Mouse (Mus musculus): ENCODE results near the gene Gm45837.

- TF ChIP-seq ZNF384 (IDR thresholded peaks at IDR 0.05; ENCODE audit: low read depth, low read length) (no peak), ZC3H11A (IDR thresholded peaks at IDR 0.05; ENCODE audit: borderline replicate concordance, low read depth, low read length) (no peak)
These were observed 16.8 kb upstream of the Gm45837 start for GRCm38 (mm10) chr7:101393694-101394504.

Measured in ES-E14 (cell line).